Mouse (Mus musculus): ENCODE data around the gene Gm11549. TPM values are rescaled to one million over a fixed set of nuclear protein-coding genes. Genes with fewer than 3 reads are reported as not detected.
A peak's percentile ranks its signal among the peaks of the same experiment; 100 is the strongest.

The Gm11549 gene
- polyA plus RNA-seq, 1 experiment from 2014 or later, result 0.07 TPM

GRCm38 (mm10) chr3:36491535-36491934 is 30.1 kb downstream of the Gm11549 start:
- Histone ChIP-seq H3K4me1 (ENCODE audit: control insufficient read depth, insufficient read depth, low read length) (no peaks in the 10 kb centered on the region), H3K27me3 (ENCODE audit: control insufficient read depth, insufficient read depth, low read length) (no peaks in the 10 kb centered on the region), H3K36me3 (ENCODE audit: control insufficient read depth, insufficient read depth, low read length) (no peaks in the 10 kb centered on the region), H3K4me3 (ENCODE audit: low read depth, low read length) (no peak overlapping the region), H3K9ac (replicated peaks; ENCODE audit: low read depth, low read length) (no peak overlapping the region), H3K4me2 (ENCODE audit: low read depth, low read length) (no peak overlapping the region), H3K9me3 (ENCODE audit: control insufficient read depth, low read length) (no peaks in the 10 kb centered on the region), H3K27ac (ENCODE audit: low read depth, low read length) (no peak overlapping the region)
- no peak for ATAC-seq (ENCODE audit: low read depth)
- 98% methylated on average over 5 of the region's 5 CpGs for WGBS

- Histone ChIP-seq H3K27ac (ENCODE audit: low read depth, low read length) (no peak overlapping the region), H3K36me3 (ENCODE audit: control insufficient read depth, insufficient read depth, low read length) (no peaks in the 10 kb centered on the region), H3K4me2 (ENCODE audit: low read depth, low read length) (no peak overlapping the region), H3K27me3 (ENCODE audit: control insufficient read depth, insufficient read depth, low read length) (no peaks in the 10 kb centered on the region), H3K9me3 (ENCODE audit: control insufficient read depth, low read length) (no peaks in the 10 kb centered on the region), H3K4me1 (ENCODE audit: control insufficient read depth, insufficient read depth, low read length) (no peaks in the 10 kb centered on the region), H3K4me3 (ENCODE audit: low read depth, low read length) (no peak overlapping the region), H3K9ac (replicated peaks; ENCODE audit: low read depth, low read length) (no peak overlapping the region)
- WGBS, result 100% methylated on average over 1 of the region's 1 CpGs
- no peak for ATAC-seq (ENCODE audit: low read depth)
These were observed 32.1 kb downstream of the Gm11549 start for GRCm38 (mm10) chr3:36489590-36489910.

GRCm38 (mm10) chr3:36488899-36489589 is 32.6 kb downstream of the Gm11549 start:
- no peaks in the 10 kb centered on the region for H3K4me1 ChIP-seq (ENCODE audit: control insufficient read depth, insufficient read depth, low read length)
- ATAC-seq (ENCODE audit: low read depth), result no peak
- no peaks in the 10 kb centered on the region for H3K27me3 ChIP-seq (ENCODE audit: control insufficient read depth, insufficient read depth, low read length)
- no peak overlapping the region for H3K27ac ChIP-seq (ENCODE audit: low read depth, low read length)
- no peaks in the 10 kb centered on the region for H3K9me3 ChIP-seq (ENCODE audit: control insufficient read depth, low read length)
- H3K36me3 ChIP-seq (ENCODE audit: control insufficient read depth, insufficient read depth, low read length), result no peaks in the 10 kb centered on the region
- 89% methylated on average over 6 of the region's 6 CpGs for WGBS
- H3K4me3 ChIP-seq (ENCODE audit: low read depth, low read length), result no peak overlapping the region
- H3K4me2 ChIP-seq (ENCODE audit: low read depth, low read length), result no peak overlapping the region
- H3K9ac ChIP-seq (replicated peaks; ENCODE audit: low read depth, low read length), result no peak overlapping the region

- Histone ChIP-seq H3K36me3 (ENCODE audit: control insufficient read depth, insufficient read depth, low read length) (no peaks in the 10 kb centered on the region), H3K4me2 (ENCODE audit: low read depth, low read length) (no peak overlapping the region), H3K9me3 (ENCODE audit: control insufficient read depth, low read length) (no peaks in the 10 kb centered on the region), H3K4me3 (ENCODE audit: low read depth, low read length) (no peak overlapping the region), H3K9ac (replicated peaks; ENCODE audit: low read depth, low read length) (no peak overlapping the region), H3K27me3 (ENCODE audit: control insufficient read depth, insufficient read depth, low read length) (no peaks in the 10 kb centered on the region), H3K4me1 (ENCODE audit: control insufficient read depth, insufficient read depth, low read length) (no peaks in the 10 kb centered on the region), H3K27ac (ENCODE audit: low read depth, low read length) (no peak overlapping the region)
- WGBS, result 52% methylated on average over 1 of the region's 1 CpGs
- ATAC-seq (ENCODE audit: low read depth), result no peak
These were observed 33.2 kb downstream of the Gm11549 start for GRCm38 (mm10) chr3:36488367-36488766.

- 0 out of 2 replicates have a peak, but pooled peaks cover 2% of the 10 kb centered on the region for H3K4me1 ChIP-seq (ENCODE audit: control insufficient read depth, insufficient read depth, low read length)
- H3K27me3 ChIP-seq (ENCODE audit: control insufficient read depth, insufficient read depth, low read length), result no peaks in the 10 kb centered on the region
- ATAC-seq (ENCODE audit: low read depth), result no peak
- no peaks in the 10 kb centered on the region for H3K9me3 ChIP-seq (ENCODE audit: control insufficient read depth, low read length)
- H3K27ac ChIP-seq (ENCODE audit: low read depth, low read length), result no peak overlapping the region
- no peaks in the 10 kb centered on the region for H3K36me3 ChIP-seq (ENCODE audit: control insufficient read depth, insufficient read depth, low read length)
- no peak overlapping the region for H3K4me2 ChIP-seq (ENCODE audit: low read depth, low read length)
- H3K9ac ChIP-seq (replicated peaks; ENCODE audit: low read depth, low read length), result no peak overlapping the region
- no peak overlapping the region for H3K4me3 ChIP-seq (ENCODE audit: low read depth, low read length)
- 90% methylated on average over 6 of the region's 6 CpGs for WGBS
These were observed 34.7 kb downstream of the Gm11549 start for GRCm38 (mm10) chr3:36486881-36487280.

GRCm38 (mm10) chr3:36486176-36486575 is 35.4 kb downstream of the Gm11549 start:
- Histone ChIP-seq H3K9ac (replicated peaks; ENCODE audit: low read depth, low read length) (no peak overlapping the region), H3K27me3 (ENCODE audit: control insufficient read depth, insufficient read depth, low read length) (no peaks in the 10 kb centered on the region), H3K4me2 (ENCODE audit: low read depth, low read length) (no peak overlapping the region), H3K9me3 (ENCODE audit: control insufficient read depth, low read length) (no peaks in the 10 kb centered on the region), H3K4me3 (ENCODE audit: low read depth, low read length) (no peak overlapping the region), H3K4me1 (ENCODE audit: control insufficient read depth, insufficient read depth, low read length) (0 out of 2 replicates have a peak, but pooled peaks cover 5% of the 10 kb centered on the region), H3K36me3 (ENCODE audit: control insufficient read depth, insufficient read depth, low read length) (no peaks in the 10 kb centered on the region), H3K27ac (ENCODE audit: low read depth, low read length) (no peak overlapping the region)
- no peak for ATAC-seq (ENCODE audit: low read depth)
- 71% methylated on average over 6 of the region's 6 CpGs for WGBS

GRCm38 (mm10) chr3:36484292-36484691 is 37.3 kb downstream of the Gm11549 start:
- H3K27ac ChIP-seq (ENCODE audit: low read depth, low read length), result no peak overlapping the region
- H3K4me1 ChIP-seq (ENCODE audit: control insufficient read depth, insufficient read depth, low read length), result 0 out of 2 replicates have a peak, but pooled peaks cover 5% of the 10 kb centered on the region
- WGBS, result 87% methylated on average over 4 of the region's 4 CpGs
- H3K9ac ChIP-seq (replicated peaks; ENCODE audit: low read depth, low read length), result no peak overlapping the region
- no peaks in the 10 kb centered on the region for H3K9me3 ChIP-seq (ENCODE audit: control insufficient read depth, low read length)
- no peak overlapping the region for H3K4me3 ChIP-seq (ENCODE audit: low read depth, low read length)
- no peak for ATAC-seq (ENCODE audit: low read depth)
- H3K36me3 ChIP-seq (ENCODE audit: control insufficient read depth, insufficient read depth, low read length), result no peaks in the 10 kb centered on the region
- H3K4me2 ChIP-seq (ENCODE audit: low read depth, low read length), result no peak overlapping the region
- no peaks in the 10 kb centered on the region for H3K27me3 ChIP-seq (ENCODE audit: control insufficient read depth, insufficient read depth, low read length)

- 57% methylated on average over 9 of the region's 9 CpGs for WGBS
These were observed 38.7 kb downstream of the Gm11549 start for GRCm38 (mm10) chr3:36482940-36483339.

GRCm38 (mm10) chr3:36481776-36482193 is 39.8 kb downstream of the Gm11549 start:
- Histone ChIP-seq H3K9me3 (ENCODE audit: control insufficient read depth, low read length) (no peaks in the 10 kb centered on the region), H3K4me1 (ENCODE audit: control insufficient read depth, insufficient read depth, low read length) (0 out of 2 replicates have a peak, but pooled peaks cover 5% of the 10 kb centered on the region), H3K27ac (ENCODE audit: low read depth, low read length) (peak overlapping the region; percentile 58), H3K27me3 (ENCODE audit: control insufficient read depth, insufficient read depth, low read length) (no peaks in the 10 kb centered on the region), H3K9ac (replicated peaks; ENCODE audit: low read depth, low read length) (no peak overlapping the region), H3K4me3 (ENCODE audit: low read depth, low read length) (no peak overlapping the region), H3K36me3 (ENCODE audit: control insufficient read depth, insufficient read depth, low read length) (no peaks in the 10 kb centered on the region), H3K4me2 (ENCODE audit: low read depth, low read length) (no peak overlapping the region)
- ATAC-seq (ENCODE audit: low read depth), result peak; percentile 56; the same call in 1 of the 2 replicates
- WGBS, result 5% methylated on average over 11 of the region's 11 CpGs

More at GRCm38 (mm10) chr3:36482940-36483339, 38.7 kb downstream of the Gm11549 start:
- Histone ChIP-seq H3K36me3 (ENCODE audit: control insufficient read depth, insufficient read depth, low read length) (no peaks in the 10 kb centered on the region), H3K4me3 (ENCODE audit: low read depth, low read length) (no peak overlapping the region), H3K4me1 (ENCODE audit: control insufficient read depth, insufficient read depth, low read length) (0 out of 2 replicates have a peak, but pooled peaks cover 5% of the 10 kb centered on the region), H3K27ac (ENCODE audit: low read depth, low read length) (no peak overlapping the region), H3K4me2 (ENCODE audit: low read depth, low read length) (no peak overlapping the region), H3K9me3 (ENCODE audit: control insufficient read depth, low read length) (no peaks in the 10 kb centered on the region), H3K9ac (replicated peaks; ENCODE audit: low read depth, low read length) (no peak overlapping the region), H3K27me3 (ENCODE audit: control insufficient read depth, insufficient read depth, low read length) (no peaks in the 10 kb centered on the region)
- ATAC-seq (ENCODE audit: low read depth), result no peak
